Mouse (Mus musculus) heart, embryonic 10.5 days (tissue): ENCODE results near the gene Gm2004. TPM values are rescaled to one million over a fixed set of nuclear protein-coding genes. Genes with fewer than 3 reads are reported as not detected.
"Not testable (repeated sequence)": the region's sequence is repeated elsewhere in the genome, so short reads cannot be mapped to it uniquely, and the experiment has no call there.

ENCODE experiments used
- DNase-seq: peaks from one replicate; pipeline ENCODE4 v3.0.0-alpha.2; 2017; ENCODE audit warnings: low spot score
- H3K27ac ChIP-seq: fragments of 300-500 bp; sonication (generic); 2 replicates; pipeline ENCODE4 v1.5.1; 2016; ENCODE audit warnings: mild to moderate bottlenecking
- H3K27me3 ChIP-seq: fragments of 300-500 bp; sonication (generic); 2 replicates; pipeline ENCODE4 v1.6.1; 2016; ENCODE audit warnings: mild to moderate bottlenecking; ENCODE audit not compliant: poor library complexity, insufficient read depth, severe bottlenecking
- H3K36me3 ChIP-seq: fragments of 300-500 bp; sonication (generic); 2 replicates; pipeline ENCODE4 v1.6.1; 2016; ENCODE audit warnings: mild to moderate bottlenecking, moderate library complexity
- H3K4me1 ChIP-seq: fragments of 300-500 bp; sonication (generic); 2 replicates; pipeline ENCODE4 v1.6.1; 2016; ENCODE audit warnings: mild to moderate bottlenecking
- H3K4me3 ChIP-seq: fragments of 300-500 bp; sonication (generic); 2 replicates; pipeline ENCODE4 v1.5.1; 2016; ENCODE audit warnings: mild to moderate bottlenecking, moderate library complexity
- H3K9me3 ChIP-seq: fragments of 300-500 bp; sonication (generic); 2 replicates; pipeline ENCODE4 v1.6.1; 2016; ENCODE audit warnings: mild to moderate bottlenecking, moderate library complexity
- WGBS: fragments of 180-500 bp; shearing (Covaris S2); methylation state at CpG from one replicate; pipeline ENCODE4 v1.1.7; 2016; 5-methylcytosine and 5-hydroxymethylcytosine counted together
- polyA plus RNA-seq: library from polyadenylated mRNA; unstranded; fragments of >200 nt; fragmentation: Nextera tagmentation; extraction: Ambion mirVana; gene quantifications from 2 replicates; pipeline ENCODE4 v1.2.1, GENCODE M21; 2016

Gm2004 gene
- 1.6 and 2.2 TPM in 2 replicates for polyA plus RNA-seq

DNA sequence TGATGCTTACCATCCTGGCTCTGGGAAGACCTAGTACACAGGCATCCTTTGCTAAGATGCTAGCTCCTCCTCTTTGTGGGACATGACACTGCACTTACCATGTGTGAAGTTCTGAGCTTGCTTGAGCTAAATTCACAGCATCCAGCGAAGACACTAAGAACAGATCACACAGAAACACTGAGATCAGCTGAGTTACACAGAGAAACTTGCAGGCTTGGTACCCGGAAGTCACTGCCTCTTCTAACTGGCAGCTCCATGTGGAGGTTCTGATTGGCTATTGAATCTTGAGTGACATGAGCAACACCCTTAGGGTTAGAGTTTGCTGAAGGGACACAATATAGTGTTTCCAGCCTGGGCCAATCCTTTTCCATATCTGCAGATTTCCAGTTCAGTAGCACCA is at the start of gene Gm2004:
Gene Gm2004 (minus strand): TSS at position 101 of the 400 bp plus-strand sequence.
- WGBS = no CpG with 5 or more reads among the region's 2 CpGs
- H3K4me1 ChIP-seq, H3K9me3 ChIP-seq, H3K27me3 ChIP-seq, DNase-seq, H3K27ac ChIP-seq, H3K36me3 ChIP-seq, H3K4me3 ChIP-seq: not testable (repeated sequence)

Other genes starting within 250 kb of the Gm2004 start
- gene Zfp966, start 218.7 kb downstream of the Gm2004 start, polyA plus RNA-seq = 2.2 and 3.5 TPM in 2 replicates
- 25.0 and 25.4 TPM in 2 replicates for gene Gm2026, start 184.5 kb downstream of the Gm2004 start, polyA plus RNA-seq
- gene 2210418O10Rik, start 76.7 kb upstream of the Gm2004 start, polyA plus RNA-seq = 10.8 and 13.2 TPM in 2 replicates
- gene Gm11009, start 169.7 kb upstream of the Gm2004 start, polyA plus RNA-seq = not detected in 2 replicates